Mouse (Mus musculus): ENCODE measurements around the gene Shroom4. TPM values are rescaled to one million over a fixed set of nuclear protein-coding genes. Genes with fewer than 3 reads are reported as not detected.

Gene Shroom4
- polyA plus RNA-seq, 1 experiment from 2014 or later, result 5.4 TPM

Other genes with a start within 250 kb of the Shroom4 start
- 14.8 and 15.0 TPM in 2 replicates for gene Nudt10, start 226.8 kb upstream of the Shroom4 start, polyA plus RNA-seq (2016; fragmentation: Nextera tagmentation; extraction: Ambion mirVana)
- not detected in 2 replicates for gene Bmp15, start 79.1 kb upstream of the Shroom4 start, polyA plus RNA-seq (2016; fragmentation: Nextera tagmentation; extraction: Ambion mirVana)